ENCODE assay signal across 8 mouse cellular contexts in genomic region chr4:7391596-7391995, GRCm38 (mm10).
DNase-seq lines count a peak whose midpoint lies in the region; ATAC-seq and TF ChIP-seq lines count a peak whose summit lies in the region.

No protein-coding gene starts in this region.

- no peaks in the 10 kb centered on the region for H3K4me1 ChIP-seq in cerebellum, adult 2 months (ENCODE audit: control insufficient read depth, insufficient read depth, low read length)
- H3K4me1 ChIP-seq in stomach, postnatal 0 days (replicated peaks; ENCODE audit: control insufficient read depth, insufficient read depth), result no peaks in the 10 kb centered on the region

- ATAC-seq in stomach, postnatal 0 days (ENCODE audit: low FRiP score, low TSS enrichment), result no peak
- no peak for ATAC-seq in granulocyte monocyte progenitor cell, adult 5-6 weeks (replicated peaks; ENCODE audit: poor library complexity, severe bottlenecking)

- no peak for TF ChIP-seq EP300 in stomach, postnatal 0 days (optimal IDR thresholded peaks at IDR 0.05)

- no peak overlapping the region for H3K4me2 ChIP-seq in stomach, postnatal 0 days (replicated peaks; ENCODE audit: low read depth)

- no peaks in the 10 kb centered on the region for H3K27me3 ChIP-seq in cerebellum, adult 2 months (ENCODE audit: control insufficient read depth, insufficient read depth, low read length)
- H3K27me3 ChIP-seq in stomach, postnatal 0 days (ENCODE audit: control insufficient read depth, insufficient read depth, low read length), result no peaks in the 10 kb centered on the region

- no peak overlapping the region for H3K9ac ChIP-seq in stomach, postnatal 0 days (ENCODE audit: low read length)

- WGBS in cerebellum, adult 2 months, result 87% methylated on average over 7 of the region's 7 CpGs
- WGBS in stomach, postnatal 0 days, result 80% methylated on average over 7 of the region's 7 CpGs

- no peaks in the 10 kb centered on the region for H3K9me3 ChIP-seq in stomach, postnatal 0 days (ENCODE audit: control insufficient read depth, low read length)

- peak; percentile 8 to 17 for DNase-seq in cerebellum, adult 2 months
- DNase-seq in cerebellum, adult 11-12 months, result no peak
- peak; percentile 54 for DNase-seq in kidney, postnatal 10 days
- no peak for DNase-seq in kidney, adult 18-20 months
- DNase-seq in thymus, postnatal 4 days, result peak; percentile 80
- DNase-seq in thymus, adult 18-20 months, result no peak
- peak; percentile 21 for DNase-seq in stomach, postnatal 0 days (ENCODE audit: low spot score)

- no peak for TF ChIP-seq CTCF in cerebellum, adult 2 months (IDR thresholded peaks at IDR 0.05; ENCODE audit: borderline replicate concordance, insufficient read depth, low read depth, low read length)
- no peak for TF ChIP-seq CTCF in stomach, postnatal 0 days (IDR thresholded peaks at IDR 0.05; ENCODE audit: low read depth)

- H3K27ac ChIP-seq in cerebellum, adult 2 months (ENCODE audit: insufficient read depth, low read length), result no peak overlapping the region
- H3K27ac ChIP-seq in stomach, postnatal 0 days (replicated peaks), result no peak overlapping the region

- H3K4me3 ChIP-seq in cerebellum, adult 2 months (replicated peaks; ENCODE audit: insufficient read depth, low read depth, low read length), result no peak overlapping the region
- no peak overlapping the region for H3K4me3 ChIP-seq in stomach, postnatal 0 days (ENCODE audit: low read depth, low read length)

- no peaks in the 10 kb centered on the region for H3K36me3 ChIP-seq in stomach, postnatal 0 days (ENCODE audit: control insufficient read depth, insufficient read depth, low read length)

- no peak for TF ChIP-seq POLR2A in cerebellum, adult 2 months (IDR thresholded peaks at IDR 0.05; ENCODE audit: borderline replicate concordance, insufficient read depth, low read length)

Comparison
In these comparisons a context has a peak if more than half of its experiments do, and no peak if none do; other contexts are left out.
1. DNase-seq: peak in cerebellum, adult 2 months (2 of 2), kidney, postnatal 10 days (single experiment), thymus, postnatal 4 days (single experiment) and stomach, postnatal 0 days (single experiment); none in cerebellum, adult 11-12 months (single experiment), kidney, adult 18-20 months (single experiment) and thymus, adult 18-20 months (0 of 2).